Mouse (Mus musculus): ENCODE measurements around the gene Vmn1r132. TPM values are rescaled to one million over a fixed set of nuclear protein-coding genes. Genes with fewer than 3 reads are reported as not detected.

Gene Vmn1r132
- polyA plus RNA-seq (2015; fragmentation: Nextera tagmentation; extraction: Ambion mirVana), result not detected in 2 replicates

GRCm38 (mm10) chr7:21613792-21614191 lies at the start of gene Vmn1r132:
Gene Vmn1r132, plus strand, starts transcription at chr7:21614092.

Other genes starting within 250 kb of the Vmn1r132 start
- not detected in 2 replicates for gene Gm6882, start 181.3 kb upstream of the Vmn1r132 start, polyA plus RNA-seq (2015; fragmentation: Nextera tagmentation; extraction: Ambion mirVana)
- not detected in 2 replicates for gene Vmn1r130, start 102.3 kb upstream of the Vmn1r132 start, polyA plus RNA-seq (2015; fragmentation: Nextera tagmentation; extraction: Ambion mirVana)
- gene Vmn1r131, start 68.0 kb upstream of the Vmn1r132 start, polyA plus RNA-seq (2015; fragmentation: Nextera tagmentation; extraction: Ambion mirVana), result not detected in 2 replicates
- not detected in 2 replicates for gene Gm4175, start 147.4 kb downstream of the Vmn1r132 start, polyA plus RNA-seq (2015; fragmentation: Nextera tagmentation; extraction: Ambion mirVana)
- gene Gm4177, start 182.6 kb downstream of the Vmn1r132 start, polyA plus RNA-seq (2015; fragmentation: Nextera tagmentation; extraction: Ambion mirVana), result not detected in 2 replicates
- not detected in 2 replicates for gene Vmn1r135, start 218.3 kb downstream of the Vmn1r132 start, polyA plus RNA-seq (2015; fragmentation: Nextera tagmentation; extraction: Ambion mirVana)
- gene Gm5725, start 230.2 kb downstream of the Vmn1r132 start, polyA plus RNA-seq (2015; fragmentation: Nextera tagmentation; extraction: Ambion mirVana), result not detected in 2 replicates